Mouse (Mus musculus) CH12.LX (cell line): ENCODE results near the gene Ddx27. TPM values are rescaled to one million over a fixed set of nuclear protein-coding genes. Genes with fewer than 3 reads are reported as not detected.

Experiments
- DNase-seq: peaks from one replicate; pipeline ENCODE4 v3.0.0-alpha.2; 2013; ENCODE audit errors: extremely low read depth
- H3K27ac ChIP-seq: 2 replicates; pipeline ENCODE4 v1.5.1; 2012; ENCODE audit warnings: low read depth, mild to moderate bottlenecking, control low read depth, moderate library complexity; ENCODE audit not compliant: insufficient read depth
- H3K27me3 ChIP-seq: replicated peaks from 2 replicates; pipeline ENCODE3; 2012; ENCODE audit warnings: inconsistent platforms
- H3K36me3 ChIP-seq, 2 experiments: replicated peaks in 1 of 2; 2 replicates each; pipeline versions ENCODE3 to v1.6.1; 2012; ENCODE audit warnings: inconsistent platforms in 1 of 2, low read length in 1 of 2, mild to moderate bottlenecking in 1 of 2, mixed read lengths in 1 of 2, moderate library complexity in 1 of 2; ENCODE audit not compliant: control insufficient read depth in 1 of 2, insufficient read depth in 1 of 2
- H3K4me1 ChIP-seq, 2 experiments: 2 replicates each; pipeline ENCODE4 v1.6.1; 2012; ENCODE audit warnings: inconsistent platforms in 1 of 2, moderate library complexity in 1 of 2; ENCODE audit not compliant: insufficient read depth in 2 of 2, control insufficient read depth in 1 of 2
- H3K4me2 ChIP-seq: 2 replicates; pipeline ENCODE4 v1.6.1; 2012; ENCODE audit warnings: low read depth, mild to moderate bottlenecking, control low read depth; ENCODE audit not compliant: poor library complexity, insufficient read depth, severe bottlenecking
- H3K4me3 ChIP-seq, 3 experiments: fragments of 150-350 bp in 1 of 3; sonication (generic) in 1 of 3; replicated peaks in 1 of 3; 2 replicates each; pipeline versions ENCODE3 to v1.5.1; 2011 to 2012; ENCODE audit warnings: low read depth in 2 of 3, low read length in 2 of 3, mild to moderate bottlenecking in 2 of 3, moderate library complexity in 2 of 3, control low read depth in 1 of 3, improper control_type of control experiment in 1 of 3, inconsistent platforms in 1 of 3, mixed read lengths in 1 of 3; ENCODE audit not compliant: poor library complexity in 1 of 3
- H3K79me2 ChIP-seq: replicated peaks from 2 replicates; pipeline ENCODE4 v1.6.1; 2012; ENCODE audit warnings: mild to moderate bottlenecking, moderate library complexity; ENCODE audit not compliant: control insufficient read depth, poor library complexity, insufficient read depth, severe bottlenecking; ENCODE audit errors: extremely low read depth
- H3K9ac ChIP-seq: 2 replicates; pipeline ENCODE4 v1.6.1; 2012; ENCODE audit warnings: low read depth, mild to moderate bottlenecking, control low read depth, moderate library complexity; ENCODE audit not compliant: insufficient read depth
- H3K9me3 ChIP-seq: replicated peaks from 2 replicates; pipeline ENCODE3; 2012; ENCODE audit warnings: low read length, inconsistent platforms, mixed read lengths
- CTCF ChIP-seq, 2 experiments: IDR thresholded peaks in 1 of 2; conservative IDR thresholded peaks in 1 of 2; 2 replicates each; pipeline ENCODE4 v1.5.1; 2011 to 2012; ENCODE audit warnings: low read depth in 2 of 2, low read length in 2 of 2, improper control_type of control experiment in 1 of 2, inconsistent platforms in 1 of 2, mild to moderate bottlenecking in 1 of 2, moderate library complexity in 1 of 2
- E2F4 ChIP-seq: IDR thresholded peaks from 2 replicates; pipeline ENCODE4 v1.6.1; 2011; ENCODE audit warnings: low read depth, low read length, improper control_type of control experiment; ENCODE audit not compliant: insufficient replicate concordance
- ELF1 ChIP-seq: IDR thresholded peaks from 2 replicates; pipeline ENCODE4 v1.6.1; 2014; ENCODE audit warnings: low read depth, mild to moderate bottlenecking, inconsistent platforms, low read length, improper control_type of control experiment
- ETS1 ChIP-seq: conservative IDR thresholded peaks from 2 replicates; pipeline ENCODE4 v1.6.1; 2012; ENCODE audit warnings: low read depth, mild to moderate bottlenecking, inconsistent platforms, low read length, improper control_type of control experiment, moderate library complexity
- GABPA ChIP-seq: IDR thresholded peaks from 2 replicates; pipeline ENCODE4 v1.6.1; 2012; ENCODE audit warnings: low read depth, low read length, improper control_type of control experiment, inconsistent platforms; ENCODE audit not compliant: insufficient replicate concordance
- IRF4 ChIP-seq: IDR thresholded peaks from 2 replicates; pipeline ENCODE4 v1.6.1; 2014; ENCODE audit warnings: low read depth, mild to moderate bottlenecking, inconsistent platforms, low read length, improper control_type of control experiment
- JUN ChIP-seq: IDR thresholded peaks from 2 replicates; pipeline ENCODE4 v1.6.1; 2011; ENCODE audit warnings: low read depth, mild to moderate bottlenecking, low read length, improper control_type of control experiment, moderate library complexity; ENCODE audit not compliant: insufficient read depth
- JUND ChIP-seq: conservative IDR thresholded peaks from 2 replicates; pipeline ENCODE4 v1.6.1; 2011; ENCODE audit warnings: low read depth, low read length, improper control_type of control experiment
- MAFK ChIP-seq: IDR thresholded peaks from 2 replicates; pipeline ENCODE4 v1.6.1; 2011; ENCODE audit warnings: low read length, improper control_type of control experiment; ENCODE audit not compliant: insufficient replicate concordance
- MAX ChIP-seq: IDR thresholded peaks from 2 replicates; pipeline ENCODE4 v1.6.1; 2011; ENCODE audit warnings: low read length, improper control_type of control experiment
- MYC ChIP-seq: IDR thresholded peaks from 2 replicates; pipeline ENCODE4 v1.6.1; 2011; ENCODE audit warnings: low read depth, mild to moderate bottlenecking, improper control_type of control experiment, low read length
- NELFE ChIP-seq: IDR thresholded peaks from 2 replicates; pipeline ENCODE4 v1.6.1; 2011; ENCODE audit warnings: low read depth, low read length, improper control_type of control experiment
- NRF1 ChIP-seq: IDR thresholded peaks from 2 replicates; pipeline ENCODE4 v1.6.1; 2014; ENCODE audit warnings: low read depth, mild to moderate bottlenecking, inconsistent platforms, low read length, improper control_type of control experiment, moderate library complexity
- POLR2AphosphoS2 ChIP-seq: IDR thresholded peaks from 2 replicates; pipeline ENCODE4 v1.6.1; 2011; ENCODE audit warnings: low read depth, low read length, improper control_type of control experiment
- SIN3A ChIP-seq: IDR thresholded peaks from 2 replicates; pipeline ENCODE4 v1.6.1; 2012; ENCODE audit warnings: low read length, improper control_type of control experiment, inconsistent platforms
- SMC3 ChIP-seq: IDR thresholded peaks from 2 replicates; pipeline ENCODE4 v1.6.1; 2011; ENCODE audit warnings: low read depth, low read length, improper control_type of control experiment
- UBTF ChIP-seq: IDR thresholded peaks from 2 replicates; pipeline ENCODE4 v1.6.1; 2012; ENCODE audit warnings: low read depth, mild to moderate bottlenecking, inconsistent platforms, low read length, improper control_type of control experiment, moderate library complexity
- USF1 ChIP-seq: IDR thresholded peaks from 2 replicates; pipeline ENCODE4 v1.6.1; 2014; ENCODE audit warnings: low read depth, mild to moderate bottlenecking, inconsistent platforms, low read length, improper control_type of control experiment
- ZKSCAN1 ChIP-seq: IDR thresholded peaks from 2 replicates; pipeline ENCODE4 v1.6.1; 2012; ENCODE audit warnings: low read depth, inconsistent platforms, low read length, improper control_type of control experiment, borderline replicate concordance
- dilution Hi-C: fragments of 300-500 bp; cut with MboI; formaldehyde crosslinking; loops from 2 replicates; pipeline ENCODE4 v1.14.3; 2020; ENCODE audit warnings: low sequenced_read_pairs; ENCODE audit not compliant: extremely low pct_unique_long_range_greater_than_20kb, extremely low pct_ligation_motif_present
- in situ Hi-C: fragments of 300-500 bp; cut with MboI; formaldehyde crosslinking; loops from 3 replicates; pipeline ENCODE4 v1.14.3; 2019; ENCODE audit warnings: low sequenced_read_pairs, low pct_ligation_motif_present, low pct_unique_long_range_greater_than_20kb, mixed read lengths
- polyA plus RNA-seq: library from polyadenylated mRNA; unstranded; fragments of >175 nt; gene quantifications from 2 replicates; pipeline ENCODE4 v1.2.1, GENCODE M21; 2012; ENCODE audit warnings: low read depth; ENCODE audit not compliant: insufficient read length
- total RNA-seq, 2 experiments: library from RNA; depleted of rRNA; stranded (reverse); fragments of 300-350 nt in 1 of 2; fragments of >200 nt in 1 of 2; gene quantifications; 2 replicates each; pipeline ENCODE4 v1.2.3; 2012 to 2014

The Ddx27 gene
- total and polyA plus RNA-seq, 3 experiments: 139 to 224 (median 157) TPM

- TF ChIP-seq ELF1 (peak; percentile 59; the same call in 1 of the 2 replicates), E2F4 (peak; percentile 44; the same call in 1 of the 2 replicates), SMC3 (peak; percentile 100), MAFK (no peak), CTCF (conservative IDR thresholded peaks at IDR 0.05 in 1 of 2, IDR thresholded peaks at IDR 0.05 in 1 of 2; ENCODE audit: low read depth in 2 of 2, low read length in 2 of 2) (peak; percentile 91 to 100), MYC (peak; percentile 86), ZKSCAN1 (no peak), ETS1 (no peak), IRF4 (peak; percentile 48), NRF1 (0 out of 2 replicates have a peak, but pooled peaks have one; percentile 11)
Observed at GRCm38 (mm10) chr2:167071641-167072601, 56.9 kb downstream of the Ddx27 start (continued).

DNA sequence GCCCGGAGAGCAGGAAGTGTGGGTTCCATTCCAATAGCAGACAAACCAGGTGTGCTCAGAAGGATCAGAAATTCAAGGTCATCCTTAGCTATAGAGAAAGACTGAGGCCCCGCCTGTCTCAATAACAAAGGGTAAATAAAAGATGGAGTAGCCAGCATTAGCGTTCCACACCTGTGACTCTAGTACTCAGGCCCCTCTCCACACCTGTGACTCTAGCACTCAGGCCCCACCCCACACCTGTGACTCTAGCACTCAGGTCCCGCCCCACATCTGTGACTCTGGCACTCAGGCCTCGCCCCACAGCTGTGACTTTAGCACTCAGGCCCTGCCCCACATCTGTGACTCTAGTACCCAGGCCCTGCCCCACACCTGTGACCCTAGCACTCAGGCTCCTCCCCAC, 59.6 kb downstream of the Ddx27 start:
- dilution Hi-C loops: no loop called here

DNA sequence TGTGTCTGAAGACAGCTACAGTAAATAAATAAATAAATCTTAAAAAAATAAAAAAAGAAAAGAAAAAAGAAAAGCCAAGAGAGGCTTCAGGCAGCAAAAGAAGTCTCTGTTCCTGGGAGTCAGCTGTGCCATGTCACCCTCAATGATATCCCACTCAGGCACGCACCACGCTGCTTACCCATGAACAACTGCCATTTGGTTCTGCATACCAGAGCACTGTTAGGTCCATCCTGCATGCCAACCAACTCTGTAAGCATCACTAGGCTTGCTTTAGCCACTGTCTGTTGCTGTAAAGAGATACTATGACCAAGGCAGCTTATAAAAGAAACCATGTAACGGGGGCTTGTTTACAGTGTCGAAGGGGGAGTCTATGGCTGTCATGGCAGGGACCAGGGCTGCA, 61.4 kb downstream of the Ddx27 start:
- H3K4me3 ChIP-seq: no peak overlapping the region
- dilution Hi-C loops: no loop called here
- H3K36me3 ChIP-seq: no peaks in the 10 kb centered on the region
- no peak overlapping the region for H3K27ac ChIP-seq
- no peak overlapping the region for H3K9ac ChIP-seq
- TF ChIP-seq UBTF (no peak), SMC3 (no peak), POLR2AphosphoS2 (no peak)
- in situ Hi-C loops: no loop called here
- H3K79me2 ChIP-seq: no peaks in the 10 kb centered on the region
- H3K4me1 ChIP-seq: peaks cover 16 to 42% of the 10 kb centered on the region in 2 experiments
- peaks cover 5% of the 10 kb centered on the region for H3K9me3 ChIP-seq
- no peak for DNase-seq
- no peak overlapping the region for H3K4me2 ChIP-seq
- peaks cover 12% of the 10 kb centered on the region for H3K27me3 ChIP-seq

More for the DNA sequence above, 59.6 kb downstream of the Ddx27 start:
- no peak overlapping the region for H3K9ac ChIP-seq
- H3K36me3 ChIP-seq: no peaks in the 10 kb centered on the region
- TF ChIP-seq USF1 (no peak), JUND (no peak), ETS1 (no peak), GABPA (no peak), JUN (no peak), MAX (no peak), IRF4 (no peak), ZKSCAN1 (no peak), NELFE (no peak), SIN3A (no peak)
- peaks cover 18 to 41% of the 10 kb centered on the region in 2 experiments for H3K4me1 ChIP-seq
- in situ Hi-C loops: loop anchor here (5.0 kb wide), 2 partner anchors 38 to 138 kb away; no protein-coding TSS in a partner anchor
- H3K9me3 ChIP-seq: peaks cover 5% of the 10 kb centered on the region
- H3K79me2 ChIP-seq: no peaks in the 10 kb centered on the region
- no peak overlapping the region for H3K4me3 ChIP-seq
- H3K27ac ChIP-seq: no peak overlapping the region
- no peak for DNase-seq
- H3K4me2 ChIP-seq: no peak overlapping the region
- H3K27me3 ChIP-seq: peaks cover 3% of the 10 kb centered on the region
